Mouse (Mus musculus) megakaryocyte, embryonic 14.5 days (primary cell): ENCODE measurements around the gene Ogfod2. TPM values are rescaled to one million over a fixed set of nuclear protein-coding genes. Genes with fewer than 3 reads are reported as not detected.

Experiments used
- H3K27me3 ChIP-seq: replicated peaks from 2 replicates; pipeline ENCODE3; 2012; ENCODE audit warnings: inconsistent platforms
- H3K36me3 ChIP-seq: replicated peaks from 2 replicates; pipeline ENCODE3; 2012; ENCODE audit warnings: low read length, inconsistent platforms, mixed read lengths
- H3K4me1 ChIP-seq: 2 replicates; pipeline ENCODE4 v1.6.1; 2012; ENCODE audit warnings: inconsistent platforms
- H3K4me3 ChIP-seq: replicated peaks from 2 replicates; pipeline ENCODE3; 2012; ENCODE audit warnings: moderate library complexity, mild to moderate bottlenecking, inconsistent platforms
- H3K9me3 ChIP-seq: 2 replicates; pipeline ENCODE4 v1.6.1; 2012; ENCODE audit warnings: inconsistent platforms
- FLI1 ChIP-seq: IDR thresholded peaks from 2 replicates; pipeline ENCODE4 v1.6.1; 2012; ENCODE audit warnings: low read length, inconsistent platforms, mixed read lengths
- GATA1 ChIP-seq: IDR thresholded peaks from 3 replicates; pipeline ENCODE4 v1.6.1; 2012; ENCODE audit warnings: mixed read lengths, low read length, inconsistent platforms, borderline replicate concordance
- polyA plus RNA-seq: library from polyadenylated mRNA; stranded (reverse); fragments of >175 nt; gene quantifications from 2 replicates; pipeline ENCODE4 v1.2.3, GENCODE M21; 2012; ENCODE audit warnings: low replicate concordance; ENCODE audit not compliant: insufficient read depth

Gene Ogfod2
- polyA plus RNA-seq: 77.8 and 102 TPM in 2 replicates

- TF ChIP-seq FLI1: no peak
- no peak for TF ChIP-seq GATA1
- Histone ChIP-seq H3K4me3 (peak within 1 kb of the TSS; percentile 97), H3K4me1 (peaks cover 48% of the 10 kb centered on the region)
These were observed at the start of gene Ogfod2 for GRCm38 (mm10) chr5:124111742-124112497. Gene Ogfod2, plus strand, starts transcription at chr5:124112297.

GRCm38 (mm10) chr5:124069657-124070056, 42.4 kb upstream of the Ogfod2 start:
- Histone ChIP-seq H3K4me3 (no peak overlapping the region), H3K9me3 (no peaks in the 10 kb centered on the region), H3K4me1 (peaks cover 50% of the 10 kb centered on the region), H3K27me3 (no peaks in the 10 kb centered on the region), H3K36me3 (peaks cover 48% of the 10 kb centered on the region)
- no peak for TF ChIP-seq FLI1
- no peak for TF ChIP-seq GATA1

More at GRCm38 (mm10) chr5:124111742-124112497, at the start of gene Ogfod2:
- Histone ChIP-seq H3K27me3 (no peaks in the 10 kb centered on the region), H3K9me3 (no peaks in the 10 kb centered on the region), H3K36me3 (peaks cover 19% of the 10 kb centered on the region)

GRCm38 (mm10) chr5:124073682-124074081, 38.4 kb upstream of the Ogfod2 start:
- no peaks in the 10 kb centered on the region for H3K9me3 ChIP-seq
- peak overlapping the region; percentile 46 for H3K4me3 ChIP-seq
- peaks cover 52% of the 10 kb centered on the region for H3K36me3 ChIP-seq
- peaks cover 84% of the 10 kb centered on the region for H3K4me1 ChIP-seq
- H3K27me3 ChIP-seq: no peaks in the 10 kb centered on the region
- TF ChIP-seq FLI1: no peak
- no peak for TF ChIP-seq GATA1

GRCm38 (mm10) chr5:124074845-124075307, 37.2 kb upstream of the Ogfod2 start:
- no peak for TF ChIP-seq FLI1
- TF ChIP-seq GATA1: no peak
- no peaks in the 10 kb centered on the region for H3K27me3 ChIP-seq
- peak overlapping the region; percentile 82 for H3K4me3 ChIP-seq
- H3K9me3 ChIP-seq: no peaks in the 10 kb centered on the region
- peaks cover 96% of the 10 kb centered on the region for H3K4me1 ChIP-seq
- peaks cover 55% of the 10 kb centered on the region for H3K36me3 ChIP-seq

- TF ChIP-seq FLI1 (no peak), GATA1 (no peak)
- H3K4me3 ChIP-seq: peak overlapping the region; percentile 65
- no peaks in the 10 kb centered on the region for H3K27me3 ChIP-seq
- peaks cover 53% of the 10 kb centered on the region for H3K36me3 ChIP-seq
- H3K4me1 ChIP-seq: peaks cover 97% of the 10 kb centered on the region
- H3K9me3 ChIP-seq: no peaks in the 10 kb centered on the region
These were observed 36.4 kb upstream of the Ogfod2 start for GRCm38 (mm10) chr5:124075716-124076115.

GRCm38 (mm10) chr5:124076559-124076958, 35.5 kb upstream of the Ogfod2 start:
- H3K36me3 ChIP-seq: peaks cover 55% of the 10 kb centered on the region
- TF ChIP-seq GATA1 (no peak), FLI1 (no peak)
- H3K4me1 ChIP-seq: peaks cover 97% of the 10 kb centered on the region
- no peaks in the 10 kb centered on the region for H3K9me3 ChIP-seq
- H3K4me3 ChIP-seq: no peak overlapping the region
- H3K27me3 ChIP-seq: no peaks in the 10 kb centered on the region

GRCm38 (mm10) chr5:124077241-124077640, 34.9 kb upstream of the Ogfod2 start:
- Histone ChIP-seq H3K36me3 (peaks cover 53% of the 10 kb centered on the region), H3K4me1 (peaks cover 97% of the 10 kb centered on the region), H3K9me3 (no peaks in the 10 kb centered on the region), H3K4me3 (no peak overlapping the region), H3K27me3 (no peaks in the 10 kb centered on the region)
- no peak for TF ChIP-seq FLI1
- no peak for TF ChIP-seq GATA1

GRCm38 (mm10) chr5:124077856-124078460, 34.1 kb upstream of the Ogfod2 start:
- Histone ChIP-seq H3K4me3 (peak overlapping the region; percentile 0), H3K27me3 (no peaks in the 10 kb centered on the region), H3K4me1 (peaks cover 100% of the 10 kb centered on the region), H3K9me3 (no peaks in the 10 kb centered on the region), H3K36me3 (peaks cover 55% of the 10 kb centered on the region)
- TF ChIP-seq GATA1 (no peak), FLI1 (no peak)

- Histone ChIP-seq H3K4me1 (peaks cover 100% of the 10 kb centered on the region), H3K36me3 (peaks cover 55% of the 10 kb centered on the region)
- no peak for TF ChIP-seq FLI1
- TF ChIP-seq GATA1: no peak
These were observed 33.2 kb upstream of the Ogfod2 start for GRCm38 (mm10) chr5:124078794-124079416.

More at GRCm38 (mm10) chr5:124078794-124079416, 33.2 kb upstream of the Ogfod2 start:
- no peaks in the 10 kb centered on the region for H3K27me3 ChIP-seq
- H3K9me3 ChIP-seq: no peaks in the 10 kb centered on the region
- H3K4me3 ChIP-seq: no peak overlapping the region
